Mouse (Mus musculus): ENCODE data around the gene Pigp. TPM values are rescaled to one million over a fixed set of nuclear protein-coding genes. Genes with fewer than 3 reads are reported as not detected.
"Not testable (repeated sequence)": the region's sequence is repeated elsewhere in the genome, so short reads cannot be mapped to it uniquely, and the experiment has no call there.

Gene Pigp
- polyA plus RNA-seq, 1 experiment from 2014 or later, result 116 TPM

GRCm38 (mm10) chr16:94356046-94356445, 15.6 kb downstream of the Pigp start:
- Histone ChIP-seq H3K27me3 (no peaks in the 10 kb centered on the region; the same call in 1 of the 2 replicates), H3K9me3 (replicated peaks) (no peaks in the 10 kb centered on the region), H3K36me3 (no peaks in the 10 kb centered on the region), H3K4me3 (no peak overlapping the region), H3K9ac (no peak overlapping the region), H3K27ac (no peak overlapping the region), H3K4me1 (0 out of 2 replicates have a peak, but pooled peaks cover 5% of the 10 kb centered on the region), H3K4me2 (replicated peaks) (no peak overlapping the region)
- ATAC-seq (ENCODE audit: low FRiP score), result no peak
- whole genome bisulfite sequencing, result 65% methylated on average over 7 of the region's 7 CpGs

- H3K27me3 ChIP-seq, result no peaks in the 10 kb centered on the region; the same call in 1 of the 2 replicates
- H3K36me3 ChIP-seq, result no peaks in the 10 kb centered on the region
- peaks cover 14% of the 10 kb centered on the region for H3K4me1 ChIP-seq
- H3K9ac ChIP-seq, result no peak overlapping the region
- no peak overlapping the region for H3K27ac ChIP-seq
- no peak overlapping the region for H3K4me3 ChIP-seq
- ATAC-seq (ENCODE audit: low FRiP score), result no peak
- no peak overlapping the region for H3K4me2 ChIP-seq (replicated peaks)
- H3K9me3 ChIP-seq (replicated peaks), result no peaks in the 10 kb centered on the region
- 50% methylated on average over 9 of the region's 9 CpGs for WGBS
Measured at GRCm38 (mm10) chr16:94354450-94354849, 17.2 kb downstream of the Pigp start.

GRCm38 (mm10) chr16:94350287-94350677, 21.4 kb downstream of the Pigp start:
- Histone ChIP-seq H3K27me3 (no peaks in the 10 kb centered on the region; the same call in 1 of the 2 replicates), H3K4me2 (replicated peaks) (no peak overlapping the region), H3K36me3 (no peaks in the 10 kb centered on the region), H3K27ac (no peak overlapping the region), H3K9me3 (replicated peaks) (no peaks in the 10 kb centered on the region), H3K4me1 (peaks cover 14% of the 10 kb centered on the region), H3K4me3 (no peak overlapping the region), H3K9ac (no peak overlapping the region)
- 73% methylated on average over 10 of the region's 10 CpGs for WGBS
- ATAC-seq (ENCODE audit: low FRiP score), result no peak

GRCm38 (mm10) chr16:94349588-94350286, 21.9 kb downstream of the Pigp start:
- no peak for ATAC-seq (ENCODE audit: low FRiP score)
- Histone ChIP-seq H3K36me3 (no peaks in the 10 kb centered on the region), H3K27me3 (no peaks in the 10 kb centered on the region; the same call in 1 of the 2 replicates), H3K4me1 (peaks cover 14% of the 10 kb centered on the region), H3K4me3 (no peak overlapping the region), H3K9me3 (replicated peaks) (no peaks in the 10 kb centered on the region), H3K4me2 (replicated peaks) (no peak overlapping the region), H3K27ac (no peak overlapping the region), H3K9ac (no peak overlapping the region)
- WGBS, result 72% methylated on average over 11 of the region's 11 CpGs

- Histone ChIP-seq H3K9ac (no peak overlapping the region), H3K9me3 (replicated peaks) (no peaks in the 10 kb centered on the region), H3K4me2 (replicated peaks) (no peak overlapping the region), H3K4me1 (peaks cover 11% of the 10 kb centered on the region), H3K4me3 (no peak overlapping the region), H3K36me3 (no peaks in the 10 kb centered on the region), H3K27ac (no peak overlapping the region), H3K27me3 (no peaks in the 10 kb centered on the region; the same call in 1 of the 2 replicates)
- ATAC-seq (ENCODE audit: low FRiP score), result no peak
- 87% methylated on average over 2 of the region's 2 CpGs for WGBS
Measured at GRCm38 (mm10) chr16:94348779-94349178, 22.9 kb downstream of the Pigp start.

- Histone ChIP-seq H3K4me2 (replicated peaks) (no peak overlapping the region), H3K9ac (no peak overlapping the region), H3K4me1 (peaks cover 9% of the 10 kb centered on the region), H3K27ac (no peak overlapping the region), H3K4me3 (no peak overlapping the region), H3K9me3 (replicated peaks) (no peaks in the 10 kb centered on the region), H3K27me3 (no peaks in the 10 kb centered on the region; the same call in 1 of the 2 replicates), H3K36me3 (no peaks in the 10 kb centered on the region)
- no peak for ATAC-seq (ENCODE audit: low FRiP score)
- WGBS, result 75% methylated on average over 7 of the region's 7 CpGs
Measured at GRCm38 (mm10) chr16:94347080-94347731, 24.4 kb downstream of the Pigp start.

- H3K4me3 ChIP-seq, result no peak overlapping the region
- no peaks in the 10 kb centered on the region; the same call in 1 of the 2 replicates for H3K27me3 ChIP-seq
- no peak overlapping the region for H3K4me2 ChIP-seq (replicated peaks)
- ATAC-seq (ENCODE audit: low FRiP score), result no peak
- H3K9me3 ChIP-seq (replicated peaks), result no peaks in the 10 kb centered on the region
- H3K9ac ChIP-seq, result no peak overlapping the region
- no peak overlapping the region for H3K27ac ChIP-seq
- peaks cover 9% of the 10 kb centered on the region for H3K4me1 ChIP-seq
- WGBS, result 92% methylated on average over 1 of the region's 1 CpGs
- no peaks in the 10 kb centered on the region for H3K36me3 ChIP-seq
Measured at GRCm38 (mm10) chr16:94345733-94346132, 25.9 kb downstream of the Pigp start.

- not testable (repeated sequence) for H3K27ac ChIP-seq; H3K4me3 ChIP-seq; H3K27me3 ChIP-seq; H3K4me1 ChIP-seq; H3K9me3 ChIP-seq (replicated peaks); ATAC-seq (ENCODE audit: low FRiP score); H3K4me2 ChIP-seq (replicated peaks); H3K36me3 ChIP-seq; H3K9ac ChIP-seq
- 93% methylated on average over 20 of the region's 22 CpGs for WGBS
Measured at GRCm38 (mm10) chr16:94339164-94340160, 32.2 kb downstream of the Pigp start.

- ATAC-seq (ENCODE audit: low FRiP score), result no peak
- Histone ChIP-seq H3K27ac (no peak overlapping the region), H3K9me3 (replicated peaks) (no peaks in the 10 kb centered on the region), H3K4me3 (no peak overlapping the region), H3K9ac (no peak overlapping the region), H3K4me1 (no peaks in the 10 kb centered on the region), H3K36me3 (no peaks in the 10 kb centered on the region), H3K27me3 (no peaks in the 10 kb centered on the region), H3K4me2 (replicated peaks) (no peak overlapping the region)
- 39% methylated on average over 5 of the region's 5 CpGs for WGBS
Measured at GRCm38 (mm10) chr16:94335656-94336055, 36.0 kb downstream of the Pigp start.

- Histone ChIP-seq H3K9me3 (replicated peaks) (no peaks in the 10 kb centered on the region), H3K4me2 (replicated peaks) (no peak overlapping the region), H3K27me3 (peaks cover 33% of the 10 kb centered on the region), H3K27ac (no peak overlapping the region), H3K9ac (no peak overlapping the region), H3K4me1 (peaks cover 21% of the 10 kb centered on the region), H3K4me3 (no peak overlapping the region), H3K36me3 (no peaks in the 10 kb centered on the region)
- no peak for ATAC-seq (ENCODE audit: low FRiP score)
- 58% methylated on average over 5 of the region's 5 CpGs for WGBS
Measured at GRCm38 (mm10) chr16:94331886-94332252, 39.8 kb downstream of the Pigp start.

- Histone ChIP-seq H3K27ac (no peak overlapping the region), H3K27me3 (peaks cover 37% of the 10 kb centered on the region), H3K36me3 (no peaks in the 10 kb centered on the region), H3K4me2 (replicated peaks) (no peak overlapping the region), H3K9me3 (replicated peaks) (no peaks in the 10 kb centered on the region), H3K4me1 (peaks cover 21% of the 10 kb centered on the region), H3K9ac (no peak overlapping the region), H3K4me3 (no peak overlapping the region)
- ATAC-seq (ENCODE audit: low FRiP score), result no peak
- 82% methylated on average over 9 of the region's 9 CpGs for WGBS
Measured at GRCm38 (mm10) chr16:94331233-94331885, 40.3 kb downstream of the Pigp start.

GRCm38 (mm10) chr16:94330429-94330828, 41.2 kb downstream of the Pigp start:
- peaks cover 45% of the 10 kb centered on the region for H3K27me3 ChIP-seq
- ATAC-seq (ENCODE audit: low FRiP score), result peak; percentile 61
- H3K4me1 ChIP-seq, result peaks cover 21% of the 10 kb centered on the region
- H3K27ac ChIP-seq, result no peak overlapping the region
- H3K36me3 ChIP-seq, result no peaks in the 10 kb centered on the region
- H3K9me3 ChIP-seq (replicated peaks), result no peaks in the 10 kb centered on the region
- H3K4me2 ChIP-seq (replicated peaks), result no peak overlapping the region
- H3K4me3 ChIP-seq, result no peak overlapping the region
- WGBS, result 54% methylated on average over 5 of the region's 5 CpGs
- H3K9ac ChIP-seq, result no peak overlapping the region
